Mouse (Mus musculus) MEL (cell line): ENCODE measurements around the gene Zmiz1.

Experiments used
- BHLHE40 ChIP-seq: IDR thresholded peaks from 2 replicates; pipeline ENCODE4 v1.6.1; 2012; ENCODE audit warnings: low read depth, mild to moderate bottlenecking, inconsistent platforms, low read length, improper control_type of control experiment, borderline replicate concordance
- CHD2 ChIP-seq: IDR thresholded peaks from 2 replicates; pipeline ENCODE4 v1.6.1; 2011; ENCODE audit warnings: low read length, improper control_type of control experiment
- CTCF ChIP-seq, 3 experiments: IDR thresholded peaks in 2 of 3; conservative IDR thresholded peaks in 1 of 3; 2 replicates each; pipeline ENCODE4 v1.5.1; 2011 to 2012; ENCODE audit warnings: low read length in 3 of 3, low read depth in 2 of 3, mild to moderate bottlenecking in 2 of 3, improper control_type of control experiment in 1 of 3, inconsistent platforms in 1 of 3, mixed read lengths in 1 of 3, moderate library complexity in 1 of 3; ENCODE audit not compliant: control insufficient read depth in 1 of 3, insufficient read depth in 1 of 3, poor library complexity in 1 of 3, severe bottlenecking in 1 of 3
- EP300 ChIP-seq, 2 experiments: IDR thresholded peaks; 2 replicates each; pipeline ENCODE4 v1.6.1; 2011; ENCODE audit warnings: improper control_type of control experiment in 2 of 2, low read length in 2 of 2, low read depth in 1 of 2, mild to moderate bottlenecking in 1 of 2
- MAFK ChIP-seq: IDR thresholded peaks from 2 replicates; pipeline ENCODE4 v1.6.1; 2011; ENCODE audit warnings: low read depth, mild to moderate bottlenecking, low read length, improper control_type of control experiment, borderline replicate concordance
- MAX ChIP-seq: IDR thresholded peaks from 2 replicates; pipeline ENCODE4 v1.6.1; 2011; ENCODE audit warnings: low read length, improper control_type of control experiment
- NELFE ChIP-seq: IDR thresholded peaks from 2 replicates; pipeline ENCODE4 v1.6.1; 2011; ENCODE audit warnings: low read depth, low read length, improper control_type of control experiment
- POLR2A ChIP-seq, 2 experiments: IDR thresholded peaks; 2 replicates each; pipeline ENCODE4 v1.6.1; 2011 to 2012; ENCODE audit warnings: low read length in 2 of 2, mild to moderate bottlenecking in 2 of 2, control low read depth in 1 of 2, improper control_type of control experiment in 1 of 2, low read depth in 1 of 2, moderate library complexity in 1 of 2; ENCODE audit not compliant: control insufficient read depth in 1 of 2, insufficient read depth in 1 of 2, poor library complexity in 1 of 2
- TCF12 ChIP-seq: IDR thresholded peaks from 2 replicates; pipeline ENCODE4 v1.6.1; 2014; ENCODE audit warnings: low read depth, mild to moderate bottlenecking, inconsistent platforms, low read length, improper control_type of control experiment, moderate library complexity
- USF1 ChIP-seq: IDR thresholded peaks from 2 replicates; pipeline ENCODE4 v1.6.1; 2014; ENCODE audit warnings: low read depth, mild to moderate bottlenecking, inconsistent platforms, low read length, improper control_type of control experiment, moderate library complexity
- ZC3H11A ChIP-seq: IDR thresholded peaks from 2 replicates; pipeline ENCODE4 v1.6.1; 2012; ENCODE audit warnings: low read depth, mild to moderate bottlenecking, inconsistent platforms, low read length, improper control_type of control experiment

DNA sequence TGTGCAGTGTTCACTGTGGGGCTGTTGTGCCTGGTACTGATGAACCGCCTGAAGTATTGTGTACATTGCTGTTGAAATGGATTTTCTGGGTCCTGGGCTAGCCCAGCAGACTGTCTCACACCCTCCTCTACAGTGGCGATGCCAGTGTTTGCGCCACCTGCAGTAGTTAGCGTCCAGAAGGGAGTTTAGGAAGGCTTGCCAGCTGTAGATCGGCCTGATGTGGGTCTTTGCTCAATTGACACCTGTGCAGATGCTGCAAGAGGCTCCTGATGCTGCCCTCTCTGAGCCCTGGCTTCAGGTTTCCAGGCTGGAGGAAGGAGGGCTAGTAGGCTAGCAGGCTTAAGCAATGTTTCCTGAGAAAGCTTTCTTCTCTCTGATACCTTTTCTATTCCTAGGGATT, 42.5 kb downstream of the Zmiz1 start:
- TF ChIP-seq POLR2A (IDR thresholded peaks at IDR 0.05; ENCODE audit: control insufficient read depth in 1 of 2, insufficient read depth in 1 of 2, low read depth in 1 of 2, low read length in 2 of 2, poor library complexity in 1 of 2) (no peak), MAFK (no peak), EP300 (IDR thresholded peaks at IDR 0.05; ENCODE audit: low read depth in 1 of 2, low read length in 2 of 2) (no peak), NELFE (no peak), CTCF (IDR thresholded peaks at IDR 0.05 in 2 of 3, conservative IDR thresholded peaks at IDR 0.05 in 1 of 3; ENCODE audit: control insufficient read depth in 1 of 3, insufficient read depth in 1 of 3, low read depth in 2 of 3, low read length in 3 of 3, poor library complexity in 1 of 3, severe bottlenecking in 1 of 3) (no peak), TCF12 (no peak), BHLHE40 (no peak), CHD2 (no peak), ZC3H11A (no peak), MAX (no peak), USF1 (no peak)
